Mouse (Mus musculus): ENCODE measurements around the gene Ppp1r3d. TPM values are rescaled to one million over a fixed set of nuclear protein-coding genes. Genes with fewer than 3 reads are reported as not detected.

Ppp1r3d gene
- polyA plus RNA-seq (2015; fragmentation: Nextera tagmentation; extraction: Ambion mirVana) = 3.1 and 3.2 TPM in 2 replicates

- Histone ChIP-seq H3K27ac (ENCODE audit: low read length) (peak within 1 kb of the TSS; percentile 18), H3K36me3 (ENCODE audit: control insufficient read depth, insufficient read depth, low read length) (peaks cover 4% of the 10 kb centered on the region; the same call in 1 of the 2 replicates), H3K9me3 (ENCODE audit: control insufficient read depth, low read length) (0 out of 2 replicates have a peak, but pooled peaks cover 3% of the 10 kb centered on the region), H3K4me3 (ENCODE audit: low read length) (peak within 1 kb of the TSS; percentile 72), H3K27me3 (ENCODE audit: control insufficient read depth, insufficient read depth, low read depth, low read length) (peaks cover 9% of the 10 kb centered on the region), H3K4me1 (replicated peaks; ENCODE audit: control insufficient read depth, insufficient read depth, low read length) (peaks cover 28% of the 10 kb centered on the region), H3K9ac (ENCODE audit: low read length) (peak within 1 kb of the TSS; percentile 71), H3K4me2 (ENCODE audit: low read depth, low read length) (peak within 1 kb of the TSS; percentile 87)
- ATAC-seq (ENCODE audit: low read depth) = peak; percentile 70
- WGBS = under 1% methylated on average over 53 of the region's 74 CpGs
Observed at GRCm38 (mm10) chr2:178414261-178415149, at the start of gene Ppp1r3d, which contains the start of gene Fam217b. TSS of gene Ppp1r3d (minus strand) at chr2:178414472. TSS of gene Fam217b (plus strand) at chr2:178414524.

GRCm38 (mm10) chr2:178460353-178460752, 46.1 kb upstream of the Ppp1r3d start:
- 38% methylated on average over 5 of the region's 5 CpGs for WGBS
- H3K9me3 ChIP-seq (ENCODE audit: control insufficient read depth, low read length) = no peaks in the 10 kb centered on the region
- no peak overlapping the region for H3K4me2 ChIP-seq (ENCODE audit: low read depth, low read length)
- no peaks in the 10 kb centered on the region for H3K27me3 ChIP-seq (ENCODE audit: control insufficient read depth, insufficient read depth, low read depth, low read length)
- no peaks in the 10 kb centered on the region for H3K36me3 ChIP-seq (ENCODE audit: control insufficient read depth, insufficient read depth, low read length)
- H3K4me3 ChIP-seq (ENCODE audit: low read length) = no peak overlapping the region
- H3K4me1 ChIP-seq (replicated peaks; ENCODE audit: control insufficient read depth, insufficient read depth, low read length) = peaks cover 3% of the 10 kb centered on the region; the same call in 1 of the 2 replicates
- ATAC-seq (ENCODE audit: low read depth) = no peak
- no peak overlapping the region for H3K9ac ChIP-seq (ENCODE audit: low read length)
- H3K27ac ChIP-seq (ENCODE audit: low read length) = no peak overlapping the region

GRCm38 (mm10) chr2:178457414-178457813, 43.1 kb upstream of the Ppp1r3d start:
- ATAC-seq (ENCODE audit: low read depth) = no peak
- no peak overlapping the region for H3K4me2 ChIP-seq (ENCODE audit: low read depth, low read length)
- no peaks in the 10 kb centered on the region for H3K9me3 ChIP-seq (ENCODE audit: control insufficient read depth, low read length)
- H3K9ac ChIP-seq (ENCODE audit: low read length) = no peak overlapping the region
- H3K27ac ChIP-seq (ENCODE audit: low read length) = no peak overlapping the region
- H3K27me3 ChIP-seq (ENCODE audit: control insufficient read depth, insufficient read depth, low read depth, low read length) = no peaks in the 10 kb centered on the region
- no peaks in the 10 kb centered on the region for H3K36me3 ChIP-seq (ENCODE audit: control insufficient read depth, insufficient read depth, low read length)
- WGBS = 75% methylated on average over 6 of the region's 6 CpGs
- H3K4me3 ChIP-seq (ENCODE audit: low read length) = no peak overlapping the region
- peaks cover 4% of the 10 kb centered on the region for H3K4me1 ChIP-seq (replicated peaks; ENCODE audit: control insufficient read depth, insufficient read depth, low read length)

GRCm38 (mm10) chr2:178454664-178455516, 40.6 kb upstream of the Ppp1r3d start:
- no peak overlapping the region for H3K4me3 ChIP-seq (ENCODE audit: low read length)
- ATAC-seq (ENCODE audit: low read depth) = peak; percentile 90
- H3K4me2 ChIP-seq (ENCODE audit: low read depth, low read length) = no peak overlapping the region

DNA sequence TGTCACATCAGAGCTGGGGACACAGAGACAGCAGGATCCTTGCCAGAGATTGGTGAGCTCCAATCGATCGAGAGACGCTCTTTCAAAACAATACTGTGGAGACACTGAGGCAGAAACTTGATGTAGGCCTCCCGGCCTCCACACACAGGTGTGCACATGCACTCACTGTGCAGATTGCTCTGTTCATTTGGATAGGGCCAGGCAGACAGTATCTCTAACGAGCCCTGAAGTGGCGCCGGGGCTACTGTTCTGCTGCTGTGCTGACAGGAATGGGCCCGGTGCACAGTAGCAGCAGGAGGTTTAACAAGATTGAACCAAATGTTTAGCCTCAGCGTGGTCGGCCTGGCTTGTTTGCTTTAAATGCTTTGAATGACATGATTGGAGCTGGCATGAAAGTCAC, 36.7 kb upstream of the Ppp1r3d start:
- Histone ChIP-seq H3K36me3 (ENCODE audit: control insufficient read depth, insufficient read depth, low read length) (no peaks in the 10 kb centered on the region), H3K27me3 (ENCODE audit: control insufficient read depth, insufficient read depth, low read depth, low read length) (no peaks in the 10 kb centered on the region), H3K9me3 (ENCODE audit: control insufficient read depth, low read length) (no peaks in the 10 kb centered on the region), H3K27ac (ENCODE audit: low read length) (no peak overlapping the region), H3K9ac (ENCODE audit: low read length) (no peak overlapping the region), H3K4me2 (ENCODE audit: low read depth, low read length) (no peak overlapping the region), H3K4me3 (ENCODE audit: low read length) (no peak overlapping the region), H3K4me1 (replicated peaks; ENCODE audit: control insufficient read depth, insufficient read depth, low read length) (peaks cover 4% of the 10 kb centered on the region)
- ATAC-seq (ENCODE audit: low read depth) = no peak
- 59% methylated on average over 10 of the region's 10 CpGs for WGBS

More at GRCm38 (mm10) chr2:178454664-178455516, 40.6 kb upstream of the Ppp1r3d start:
- 0 out of 2 replicates have a peak overlapping the region, but pooled peaks have one; percentile 1 for H3K27ac ChIP-seq (ENCODE audit: low read length)
- no peak overlapping the region for H3K9ac ChIP-seq (ENCODE audit: low read length)
- H3K4me1 ChIP-seq (replicated peaks; ENCODE audit: control insufficient read depth, insufficient read depth, low read length) = peaks cover 4% of the 10 kb centered on the region
- no peaks in the 10 kb centered on the region for H3K27me3 ChIP-seq (ENCODE audit: control insufficient read depth, insufficient read depth, low read depth, low read length)
- no peaks in the 10 kb centered on the region for H3K36me3 ChIP-seq (ENCODE audit: control insufficient read depth, insufficient read depth, low read length)
- WGBS = 27% methylated on average over 17 of the region's 17 CpGs
- H3K9me3 ChIP-seq (ENCODE audit: control insufficient read depth, low read length) = no peaks in the 10 kb centered on the region

- Histone ChIP-seq H3K36me3 (ENCODE audit: control insufficient read depth, insufficient read depth, low read length) (no peaks in the 10 kb centered on the region), H3K4me3 (ENCODE audit: low read length) (no peak overlapping the region), H3K27ac (ENCODE audit: low read length) (no peak overlapping the region), H3K4me1 (replicated peaks; ENCODE audit: control insufficient read depth, insufficient read depth, low read length) (no peaks in the 10 kb centered on the region; the same call in none of the 2 replicates), H3K9ac (ENCODE audit: low read length) (no peak overlapping the region), H3K9me3 (ENCODE audit: control insufficient read depth, low read length) (no peaks in the 10 kb centered on the region), H3K27me3 (ENCODE audit: control insufficient read depth, insufficient read depth, low read depth, low read length) (no peaks in the 10 kb centered on the region), H3K4me2 (ENCODE audit: low read depth, low read length) (no peak overlapping the region)
- 32% methylated on average over 2 of the region's 2 CpGs for WGBS
- ATAC-seq (ENCODE audit: low read depth) = no peak
Observed at GRCm38 (mm10) chr2:178450236-178450635, 36.0 kb upstream of the Ppp1r3d start.

- 74% methylated on average over 4 of the region's 4 CpGs for WGBS
- no peaks in the 10 kb centered on the region for H3K9me3 ChIP-seq (ENCODE audit: control insufficient read depth, low read length)
- no peak overlapping the region for H3K9ac ChIP-seq (ENCODE audit: low read length)
- H3K4me1 ChIP-seq (replicated peaks; ENCODE audit: control insufficient read depth, insufficient read depth, low read length) = no peaks in the 10 kb centered on the region; the same call in none of the 2 replicates
- no peak overlapping the region for H3K4me2 ChIP-seq (ENCODE audit: low read depth, low read length)
- no peaks in the 10 kb centered on the region for H3K27me3 ChIP-seq (ENCODE audit: control insufficient read depth, insufficient read depth, low read depth, low read length)
- H3K4me3 ChIP-seq (ENCODE audit: low read length) = no peak overlapping the region
- H3K36me3 ChIP-seq (ENCODE audit: control insufficient read depth, insufficient read depth, low read length) = no peaks in the 10 kb centered on the region
- no peak for ATAC-seq (ENCODE audit: low read depth)
- H3K27ac ChIP-seq (ENCODE audit: low read length) = no peak overlapping the region
Observed at GRCm38 (mm10) chr2:178449386-178449785, 35.1 kb upstream of the Ppp1r3d start.

DNA sequence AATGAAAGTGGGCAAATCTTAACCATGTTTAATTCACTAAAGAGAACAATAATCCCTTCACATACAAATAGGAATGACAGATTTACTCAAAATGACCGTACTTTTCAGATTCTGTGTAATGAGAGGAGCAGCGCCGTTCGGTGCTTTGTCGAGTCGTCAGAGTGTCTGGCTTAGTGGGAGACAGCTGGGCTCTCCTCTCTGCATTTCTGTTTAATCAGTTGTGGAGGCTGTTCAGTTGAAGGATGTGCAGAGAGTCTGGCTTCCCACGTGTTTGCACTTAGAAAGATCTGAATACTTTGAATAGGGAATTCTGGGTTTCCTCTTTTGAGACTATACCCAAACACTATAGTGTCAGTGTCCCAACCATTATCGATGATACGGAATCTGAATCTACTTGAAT, 23.0 kb upstream of the Ppp1r3d start:
- Histone ChIP-seq H3K27ac (ENCODE audit: low read length) (no peak overlapping the region), H3K9me3 (ENCODE audit: control insufficient read depth, low read length) (no peaks in the 10 kb centered on the region), H3K4me3 (ENCODE audit: low read length) (no peak overlapping the region), H3K27me3 (ENCODE audit: control insufficient read depth, insufficient read depth, low read depth, low read length) (no peaks in the 10 kb centered on the region), H3K36me3 (ENCODE audit: control insufficient read depth, insufficient read depth, low read length) (no peaks in the 10 kb centered on the region), H3K4me2 (ENCODE audit: low read depth, low read length) (no peak overlapping the region), H3K9ac (ENCODE audit: low read length) (no peak overlapping the region), H3K4me1 (replicated peaks; ENCODE audit: control insufficient read depth, insufficient read depth, low read length) (no peaks in the 10 kb centered on the region)
- no peak for ATAC-seq (ENCODE audit: low read depth)
- 49% methylated on average over 9 of the region's 9 CpGs for WGBS

- Histone ChIP-seq H3K4me2 (ENCODE audit: low read depth, low read length) (no peak overlapping the region), H3K27ac (ENCODE audit: low read length) (no peak overlapping the region), H3K4me3 (ENCODE audit: low read length) (no peak overlapping the region), H3K9me3 (ENCODE audit: control insufficient read depth, low read length) (no peaks in the 10 kb centered on the region), H3K36me3 (ENCODE audit: control insufficient read depth, insufficient read depth, low read length) (no peaks in the 10 kb centered on the region), H3K9ac (ENCODE audit: low read length) (no peak overlapping the region), H3K4me1 (replicated peaks; ENCODE audit: control insufficient read depth, insufficient read depth, low read length) (no peaks in the 10 kb centered on the region), H3K27me3 (ENCODE audit: control insufficient read depth, insufficient read depth, low read depth, low read length) (no peaks in the 10 kb centered on the region)
- ATAC-seq (ENCODE audit: low read depth) = no peak
- 72% methylated on average over 2 of the region's 2 CpGs for WGBS
Observed at GRCm38 (mm10) chr2:178433903-178434302, 19.6 kb upstream of the Ppp1r3d start.

Measured in lung, embryonic 16.5 days (tissue).